18 mouse cellular contexts compared by ENCODE assay signal in the genomic region with DNA sequence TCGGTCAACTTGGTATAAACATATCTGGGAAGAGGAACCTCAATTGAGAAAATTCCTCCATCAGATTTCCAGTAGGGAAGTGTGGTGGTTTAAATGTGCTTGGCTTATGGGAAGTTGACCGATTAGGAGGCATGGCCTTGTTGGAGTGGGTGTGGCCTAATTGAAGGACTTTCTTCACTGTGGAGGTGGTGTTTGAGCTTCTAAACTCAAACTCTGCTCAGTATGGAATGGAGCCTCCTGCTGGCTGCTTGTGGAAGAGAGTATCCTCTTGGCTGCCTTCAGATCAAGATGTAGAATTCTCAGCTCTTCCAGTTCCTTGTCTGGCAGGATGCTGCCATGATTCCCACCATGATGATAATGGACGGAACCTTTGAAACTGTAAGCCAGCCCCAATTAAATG. TPM values are rescaled to one million over a fixed set of nuclear protein-coding genes. Genes with fewer than 3 reads are reported as not detected.
DNase-seq lines count a peak whose midpoint lies in the region; ATAC-seq and TF ChIP-seq lines count a peak whose summit lies in the region.
"Had no signal": no experiment of that assay in that cellular context is flagged by ENCODE, and none has a peak within 500 bp of the region (broad histone marks: within the 10 kb centered on the region; RNA-seq: fewer than 3 reads in every experiment).

No protein-coding gene starts in this region.

- no peak overlapping the region for H3K9ac ChIP-seq in ES-E14 (ENCODE audit: insufficient read depth, low read depth, low read length, poor library complexity, severe bottlenecking)
- H3K9ac ChIP-seq: embryonic facial prominence, embryonic 12.5 days; forebrain, embryonic 15.5 days; midbrain, embryonic 15.5 days had no signal

- DNase-seq in layer of hippocampus, adult 2 months (ENCODE audit: low spot score in 2 of 2): no peak
- no peak for DNase-seq in layer of hippocampus, adult 18-20 months (ENCODE audit: low spot score in 2 of 2)
- DNase-seq in A20 (ENCODE audit: low read depth, low spot score): peak; percentile 25
- peak; percentile 42 for DNase-seq in ES-E14 (ENCODE audit: low read depth, low spot score)
- DNase-seq in urinary bladder, adult 18-20 months (ENCODE audit: low spot score in 2 of 2): no peak
- no peak for DNase-seq in urinary bladder, adult 2 months (ENCODE audit: low spot score)
- DNase-seq: adrenal gland, postnatal 10 days; cerebellum, adult 11 months; cerebellum, postnatal 36 days; heart, adult 18-20 months; right cerebral cortex, adult 18-20 months had no signal

- no peaks in the 10 kb centered on the region for H3K36me3 ChIP-seq in ES-E14 (ENCODE audit: control insufficient read depth, insufficient read depth, low read length, poor library complexity, severe bottlenecking)
- H3K36me3 ChIP-seq: embryonic facial prominence, embryonic 12.5 days; forebrain, embryonic 15.5 days; hindbrain, embryonic 10.5 days; limb, embryonic 10.5 days; midbrain, embryonic 15.5 days had no signal

- no peak overlapping the region for H3K4me3 ChIP-seq in layer of hippocampus, adult 2 months
- no peak overlapping the region for H3K4me3 ChIP-seq in ES-E14 (ENCODE audit: insufficient read depth in 1 of 2, low read depth in 1 of 2, low read length in 2 of 2, poor library complexity in 1 of 2, severe bottlenecking in 1 of 2)
- H3K4me3 ChIP-seq: embryonic facial prominence, embryonic 12.5 days; forebrain, embryonic 15.5 days; hindbrain, embryonic 10.5 days; limb, embryonic 10.5 days; midbrain, embryonic 15.5 days had no signal

- no peaks in the 10 kb centered on the region for H3K9me3 ChIP-seq in ES-E14 (ENCODE audit: control insufficient read depth, insufficient read depth, low read depth, low read length)
- H3K9me3 ChIP-seq: embryonic facial prominence, embryonic 12.5 days; forebrain, embryonic 15.5 days; hindbrain, embryonic 10.5 days; limb, embryonic 10.5 days; midbrain, embryonic 15.5 days had no signal

- no peak overlapping the region for H3K27ac ChIP-seq in layer of hippocampus, adult 2 months
- no peak overlapping the region for H3K27ac ChIP-seq in ES-E14 (ENCODE audit: insufficient read depth, low read depth, low read length, poor library complexity, severe bottlenecking)
- H3K27ac ChIP-seq: embryonic facial prominence, embryonic 12.5 days; forebrain, embryonic 15.5 days; hindbrain, embryonic 10.5 days; limb, embryonic 10.5 days; macrophage; midbrain, embryonic 15.5 days had no signal

- in situ Hi-C loops in ES-E14 (cut with MboI; ENCODE audit: low sequenced_read_pairs in 2 of 2, unreplicated experiment in 2 of 2): no loop called here

- no peaks in the 10 kb centered on the region for H3K4me1 ChIP-seq in ES-E14 (ENCODE audit: control insufficient read depth in 2 of 2, insufficient read depth in 2 of 2, low read length in 2 of 2, poor library complexity in 1 of 2)
- H3K4me1 ChIP-seq: embryonic facial prominence, embryonic 12.5 days; forebrain, embryonic 15.5 days; hindbrain, embryonic 10.5 days; limb, embryonic 10.5 days; midbrain, embryonic 15.5 days had no signal

- peak; percentile 53 for ATAC-seq in granulocyte monocyte progenitor cell, adult 5-6 weeks (replicated peaks; ENCODE audit: poor library complexity, severe bottlenecking)
- ATAC-seq: forebrain, embryonic 15.5 days; midbrain, embryonic 15.5 days had no signal

- peak; percentile 41 for TF ChIP-seq CTCF in layer of hippocampus, adult 2 months (conservative IDR thresholded peaks at IDR 0.05)

TF ChIP-seq in ES-E14, 5 proteins besides CTCF, POLR2A, EP300 and RAD21:
- TF ChIP-seq HCFC1 (IDR thresholded peaks at IDR 0.05; ENCODE audit: borderline replicate concordance, insufficient read depth, low read length) (no peak), CHD2 (IDR thresholded peaks at IDR 0.05; ENCODE audit: low read depth, low read length) (no peak), MAFK (IDR thresholded peaks at IDR 0.05; ENCODE audit: insufficient read depth, low read depth, low read length) (no peak)

RNA-seq across cellular contexts. Expression of gene Txnrd3, which starts 21.1 kb away (rescaled TPM):
- 1 to 10 TPM; 3.6 to 3.9 TPM for total RNA-seq in layer of hippocampus, adult 2 months (2021)
- total RNA-seq in layer of hippocampus, adult 18-20 months (2021): 1 to 10 TPM; 3.7 to 4.0 TPM
- 4.9 and 5.1 TPM in 2 replicates for total RNA-seq in ES-E14 (2012; rRNA removed)
- total RNA-seq in granulocyte monocyte progenitor cell, adult 5-6 weeks (2014; fragmentation: Nextera tagmentation): 5.2 and 6.0 TPM in 2 replicates
- total RNA-seq in granulocyte monocyte progenitor cell, adult 5-6 weeks (2017): 7.6 and 9.1 TPM in 2 replicates
- 7.3 and 8.1 TPM in 2 replicates for polyA plus RNA-seq in urinary bladder, adult 2 months (2012; rRNA removed)

RNA-seq across cellular contexts. Expression of gene Chchd6, which starts 27.2 kb away (rescaled TPM):
- 10 to 100 TPM; 61.4 to 71.1 TPM for total RNA-seq in layer of hippocampus, adult 2 months (2021)
- 10 to 100 TPM; 69.6 to 76.4 TPM for total RNA-seq in layer of hippocampus, adult 18-20 months (2021)
- total RNA-seq in ES-E14 (2012; rRNA removed): 28.0 and 32.8 TPM in 2 replicates
- 9.8 and 13.5 TPM in 2 replicates for total RNA-seq in granulocyte monocyte progenitor cell, adult 5-6 weeks (2014; fragmentation: Nextera tagmentation)
- total RNA-seq in granulocyte monocyte progenitor cell, adult 5-6 weeks (2017): 10.6 and 15.3 TPM in 2 replicates
- 32.2 and 38.0 TPM in 2 replicates for polyA plus RNA-seq in urinary bladder, adult 2 months (2012; rRNA removed)

Comparison
In these comparisons a context has a peak if more than half of its experiments do, and no peak if none do; other contexts are left out.
1. DNase-seq: peak in A20 (single experiment) and ES-E14 (single experiment); none in layer of hippocampus, adult 2 months (0 of 2), layer of hippocampus, adult 18-20 months (0 of 2), urinary bladder, adult 18-20 months (0 of 2) and urinary bladder, adult 2 months (single experiment).